Mouse (Mus musculus) heart, adult 9 months (tissue): ENCODE results near the gene Nup107.

Experiments used
- DNase-seq, 2 experiments: peaks; one replicate each; pipeline ENCODE4 v3.0.0; 2022; ENCODE audit warnings: low spot score in 2 of 2

Nup107 gene

DNA sequence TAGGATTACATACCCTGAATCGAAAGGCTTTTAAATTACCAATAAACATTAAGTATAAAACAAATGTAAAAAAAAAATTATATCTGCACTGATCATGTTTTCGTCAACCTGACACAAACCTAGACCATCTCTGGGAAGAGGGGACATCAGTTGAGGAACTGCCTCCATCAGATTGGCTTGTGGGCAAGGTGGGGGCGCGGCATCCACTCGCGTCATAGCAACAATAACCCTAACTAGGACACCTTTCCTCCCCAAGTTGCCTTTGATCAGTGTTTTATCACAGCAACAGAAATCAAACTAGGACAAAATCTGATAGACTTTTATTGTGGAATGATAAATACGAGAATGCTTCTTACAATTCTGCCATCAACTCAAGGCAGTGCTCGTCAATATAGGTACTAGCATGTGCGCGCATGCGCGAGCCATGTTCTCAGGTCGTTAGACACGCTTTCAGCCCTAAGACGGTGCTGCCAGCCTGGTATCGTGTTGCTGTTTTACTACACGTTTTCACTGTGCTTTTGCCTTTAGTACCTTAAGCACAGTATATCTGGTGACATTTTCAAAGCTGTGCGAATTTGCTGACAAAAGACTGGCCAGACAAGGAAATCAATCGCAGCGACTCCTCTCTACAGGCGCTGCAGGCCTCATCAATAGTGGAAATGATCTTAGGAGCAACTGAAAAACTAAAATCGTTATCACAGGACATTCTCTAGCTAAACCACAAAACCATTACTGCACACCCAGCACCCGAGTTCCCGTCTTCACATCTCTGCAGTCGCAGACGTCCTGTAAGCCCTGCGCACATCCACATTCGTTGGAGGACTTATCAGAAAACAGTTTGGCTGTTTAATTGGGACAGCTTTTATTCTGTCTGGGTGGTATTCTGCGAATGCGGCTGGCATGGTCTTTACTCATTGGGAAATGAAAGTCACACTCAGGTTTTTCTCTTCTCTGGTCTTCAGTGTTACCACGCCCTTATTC is 11.7 kb upstream of the Nup107 start:
- DNase-seq: no peak

DNA sequence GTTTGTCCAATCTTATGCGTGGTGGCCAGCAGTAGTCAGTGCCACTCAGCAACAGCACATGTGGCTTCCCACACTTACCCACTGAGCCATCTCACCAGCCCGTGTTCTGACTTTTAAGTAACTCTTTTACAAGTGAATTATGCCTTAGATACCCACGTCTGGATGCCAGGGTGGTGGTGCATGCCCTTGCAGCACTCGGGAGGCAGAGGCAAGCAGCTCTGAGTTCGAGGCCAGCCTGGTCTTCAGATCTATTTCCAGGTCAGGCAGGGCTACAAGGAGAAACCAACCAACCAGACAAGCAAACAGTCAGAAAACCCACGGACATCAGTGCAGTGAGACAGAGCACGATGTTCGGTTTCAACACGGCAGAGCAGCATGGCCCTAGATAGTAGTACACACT is 9.4 kb upstream of the Nup107 start:
- no peak for DNase-seq

GRCm38 (mm10) chr10:117799806-117800205 is 7.3 kb upstream of the Nup107 start:
- DNase-seq: no peak

GRCm38 (mm10) chr10:117798436-117799035 is 6.0 kb upstream of the Nup107 start:
- no peak for DNase-seq

GRCm38 (mm10) chr10:117797684-117798083 is 5.2 kb upstream of the Nup107 start:
- no peak for DNase-seq

DNA sequence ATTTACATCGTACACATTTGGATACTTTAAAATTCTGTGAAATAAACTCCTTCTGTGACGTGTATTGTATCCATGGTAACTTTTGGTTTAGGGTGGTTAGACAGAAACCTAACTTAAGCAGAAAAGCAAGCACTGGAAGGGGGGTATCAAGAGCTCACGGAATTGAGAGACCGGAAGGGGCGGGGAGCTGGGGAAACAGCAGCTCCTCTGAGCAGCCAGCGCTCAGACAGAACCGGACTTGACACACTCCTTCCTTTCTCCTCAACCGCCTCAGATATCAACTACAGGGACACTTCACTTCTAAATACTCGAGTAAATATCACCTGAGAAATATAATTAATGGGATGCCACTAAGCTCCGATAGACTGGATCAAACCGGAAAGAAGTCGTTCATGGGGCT is 4.6 kb upstream of the Nup107 start:
- DNase-seq: no peak

GRCm38 (mm10) chr10:117796181-117796580 is 3.7 kb upstream of the Nup107 start:
- DNase-seq: no peak

GRCm38 (mm10) chr10:117795206-117795605 is 2.7 kb upstream of the Nup107 start:
- no peak for DNase-seq

DNA sequence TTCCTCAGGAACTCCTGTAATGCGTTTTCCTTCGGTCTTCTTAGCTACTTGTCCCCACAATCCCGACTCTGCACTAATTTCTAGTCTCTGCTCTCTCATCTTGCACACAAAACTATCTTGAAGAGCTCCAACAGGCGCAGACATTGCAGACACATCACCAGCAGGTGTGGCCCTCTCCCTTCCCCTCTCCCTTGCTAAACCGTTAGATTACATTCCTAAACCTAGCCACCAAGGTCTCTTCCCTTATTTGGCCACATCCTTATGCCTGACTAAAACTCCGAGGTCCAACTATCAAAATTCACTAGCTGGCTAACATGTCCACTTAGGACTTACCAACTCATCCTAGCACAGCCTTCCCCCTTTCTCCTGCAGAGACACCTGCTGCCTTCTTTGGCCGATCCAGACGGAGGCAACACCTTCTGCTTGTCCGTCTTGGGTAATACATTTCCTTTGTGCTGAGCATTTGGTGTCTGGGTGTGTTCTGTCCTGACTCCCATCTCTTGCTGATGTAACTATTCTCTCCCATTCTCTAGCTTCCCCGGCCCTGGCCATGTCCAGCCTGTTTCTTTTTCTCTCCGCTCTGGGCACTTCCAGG is 1.0 kb upstream of the Nup107 start:
- DNase-seq: no peak

DNA sequence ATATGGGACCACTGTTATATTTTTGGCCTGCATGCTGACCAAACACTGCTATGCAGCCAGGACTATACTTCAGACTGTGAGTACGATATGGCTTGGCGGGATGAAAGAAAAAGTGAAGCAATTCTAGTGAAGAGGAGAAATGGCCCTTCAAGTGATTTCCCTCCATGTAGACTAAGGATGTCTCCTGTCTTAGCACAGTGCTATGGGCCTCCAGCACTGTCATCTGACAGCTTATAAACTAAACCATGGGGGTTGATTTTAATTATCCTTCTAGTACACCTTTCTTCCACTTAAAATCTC is 1.4 kb downstream of the Nup107 start:
- DNase-seq: no peak

GRCm38 (mm10) chr10:117790421-117791170 is 1.9 kb downstream of the Nup107 start:
- no peak for DNase-seq

DNA sequence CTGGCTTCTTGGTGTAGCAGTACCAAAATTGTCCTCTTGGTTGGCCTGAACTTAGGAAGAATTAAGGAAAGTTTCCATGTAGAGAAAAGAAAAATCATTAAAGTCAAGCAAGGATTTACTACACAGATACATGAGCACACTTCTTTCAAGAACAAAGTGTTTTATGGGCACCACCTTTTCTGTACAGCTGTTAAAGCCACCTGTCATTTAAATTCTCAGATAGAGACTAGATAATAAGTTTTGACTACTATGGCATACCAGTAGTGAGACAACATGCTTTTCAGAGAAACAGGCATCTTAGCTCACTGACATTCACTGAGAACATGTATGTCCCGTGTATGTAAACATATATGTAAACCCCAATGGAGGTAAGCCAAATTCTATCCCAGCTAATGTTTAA is 2.5 kb downstream of the Nup107 start:
- DNase-seq: no peak

- no peak for DNase-seq
Measured at GRCm38 (mm10) chr10:117784646-117785045, 7.9 kb downstream of the Nup107 start.

DNA sequence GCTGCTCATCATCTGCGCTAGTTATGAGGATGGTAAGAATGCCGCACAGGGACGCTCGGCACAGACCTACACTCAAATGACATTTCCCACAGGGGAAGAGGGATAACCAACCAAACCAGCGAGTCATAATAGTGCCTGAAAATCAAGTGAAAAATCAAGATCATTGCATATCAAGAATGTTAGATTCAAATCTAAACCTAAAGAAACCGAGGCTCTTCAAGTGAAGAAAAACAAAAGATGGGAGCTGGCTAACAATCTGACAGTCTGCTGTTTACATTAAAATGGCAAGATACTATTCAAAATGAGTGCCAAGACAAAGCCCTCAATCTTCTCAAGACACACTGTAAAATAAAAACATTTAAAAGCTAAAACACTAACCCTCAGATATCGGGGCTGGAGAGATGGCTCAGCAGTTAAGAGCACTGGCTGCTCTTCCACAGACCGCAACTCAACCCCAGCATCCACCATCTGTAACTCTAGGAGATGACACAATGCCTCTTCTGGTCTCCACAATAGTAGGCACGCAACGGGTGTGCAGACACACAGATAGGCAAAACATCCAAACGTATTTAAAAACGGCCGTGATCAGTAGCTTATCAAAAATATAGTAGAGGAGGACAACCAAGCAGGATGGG is 8.6 kb downstream of the Nup107 start:
- DNase-seq: no peak

GRCm38 (mm10) chr10:117782491-117783260 is 9.8 kb downstream of the Nup107 start:
- no peak for DNase-seq

DNA sequence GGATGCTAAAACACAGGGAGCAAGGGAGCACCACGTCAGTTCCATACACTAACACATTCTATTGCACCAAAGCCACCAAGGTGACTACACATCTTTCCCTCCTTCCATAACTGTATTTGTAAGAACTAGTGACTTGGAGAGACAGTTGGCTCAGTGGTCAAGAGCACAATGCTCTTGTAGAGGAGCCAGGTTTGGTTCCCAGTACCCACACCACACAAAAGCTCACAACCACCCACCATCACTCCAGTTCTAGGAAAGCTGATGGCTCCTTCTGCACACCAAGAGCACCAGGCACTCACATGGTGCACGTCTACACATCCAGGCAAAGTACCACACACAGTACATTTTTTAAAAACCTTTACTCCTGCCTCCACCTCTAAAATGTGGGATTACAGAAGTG is 10.4 kb downstream of the Nup107 start:
- no peak for DNase-seq

- DNase-seq: no peak
Measured at GRCm38 (mm10) chr10:117781021-117781725, 11.3 kb downstream of the Nup107 start.

DNA sequence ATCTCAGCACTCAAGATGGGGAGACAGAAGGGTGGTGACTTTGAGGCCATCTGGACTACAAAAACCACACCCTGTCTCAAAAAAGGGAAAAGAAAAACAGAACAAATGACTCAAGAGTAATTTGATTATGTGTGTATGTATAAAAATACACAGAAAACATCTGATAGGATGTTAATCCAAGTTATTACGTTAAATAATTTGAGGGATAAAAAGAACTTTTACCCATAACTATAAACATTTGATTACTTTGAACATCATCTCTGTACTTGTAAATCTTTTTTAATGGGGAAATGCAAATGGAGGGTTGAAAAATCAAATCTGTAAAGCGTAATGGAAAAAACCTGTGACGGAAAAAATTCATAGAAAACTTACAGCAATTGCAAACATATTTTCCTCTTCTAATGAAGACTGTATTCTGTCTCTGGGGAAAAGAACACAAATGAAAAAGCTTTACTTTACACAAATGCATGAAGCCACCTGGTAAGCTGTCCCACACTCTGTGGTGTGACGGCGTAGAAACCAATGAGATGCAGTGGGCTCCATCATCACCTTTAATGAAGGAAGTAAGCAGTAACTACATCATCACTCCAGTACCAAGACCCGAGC is 12.1 kb downstream of the Nup107 start:
- DNase-seq: no peak

- no peak for DNase-seq
Measured at GRCm38 (mm10) chr10:117779581-117780305, 12.8 kb downstream of the Nup107 start.
